Mouse (Mus musculus): ENCODE measurements at regions not wholly inside any gene's neighbourhood (a gene's known extent, or its start where the extent isn't known, plus 50 kb on each side); places are given as distances from the start of the nearest gene placed in this dataset.

DNA sequence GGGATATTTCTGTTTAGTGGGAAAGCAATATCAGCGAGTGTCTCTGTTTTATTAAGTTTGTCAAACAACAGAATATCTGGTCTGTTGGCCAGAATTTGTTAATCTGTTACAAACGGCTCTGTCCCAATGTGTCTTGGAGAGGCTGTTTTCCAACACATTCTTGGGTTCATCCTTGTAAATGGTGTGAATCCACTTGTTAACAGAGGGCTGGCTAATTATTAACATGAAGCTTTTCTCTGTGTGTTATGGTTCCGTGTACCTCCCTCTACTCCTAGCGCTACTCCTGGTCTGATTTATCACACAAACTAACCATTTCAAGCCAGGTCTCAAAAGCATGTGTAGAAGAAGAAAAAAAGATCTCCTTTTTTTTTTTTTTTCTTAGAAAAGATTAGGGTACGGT is 60.4 kb downstream of the Pou3f3 start:
- no peak for ATAC-seq (ENCODE audit: low TSS enrichment)

- no peak for ATAC-seq (ENCODE audit: low TSS enrichment)
These were observed 60.9 kb downstream of the Pou3f3 start for GRCm38 (mm10) chr1:42756497-42756896.

- ATAC-seq (ENCODE audit: low TSS enrichment), result no peak
These were observed 67.9 kb downstream of the Pou3f3 start for GRCm38 (mm10) chr1:42763447-42763846.

DNA sequence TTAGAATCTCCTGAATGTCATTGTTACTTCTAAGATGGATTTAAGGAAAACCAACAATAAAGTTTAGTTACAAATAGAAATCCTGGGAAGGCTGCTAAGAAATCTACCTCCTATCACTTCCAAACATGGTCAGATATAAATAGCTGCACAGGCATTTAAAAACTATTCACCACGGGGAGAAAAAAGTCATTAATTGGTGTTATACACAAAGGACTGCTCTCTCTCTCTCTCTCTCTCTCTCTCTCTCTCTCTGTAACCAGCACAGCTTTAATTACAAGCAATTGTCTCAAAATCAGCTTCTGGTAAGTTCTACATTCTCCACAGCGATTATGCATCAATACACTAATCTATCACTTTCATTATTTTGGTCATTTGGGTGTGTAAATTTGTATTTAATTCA is 68.5 kb downstream of the Pou3f3 start:
- no peak for ATAC-seq (ENCODE audit: low TSS enrichment)

DNA sequence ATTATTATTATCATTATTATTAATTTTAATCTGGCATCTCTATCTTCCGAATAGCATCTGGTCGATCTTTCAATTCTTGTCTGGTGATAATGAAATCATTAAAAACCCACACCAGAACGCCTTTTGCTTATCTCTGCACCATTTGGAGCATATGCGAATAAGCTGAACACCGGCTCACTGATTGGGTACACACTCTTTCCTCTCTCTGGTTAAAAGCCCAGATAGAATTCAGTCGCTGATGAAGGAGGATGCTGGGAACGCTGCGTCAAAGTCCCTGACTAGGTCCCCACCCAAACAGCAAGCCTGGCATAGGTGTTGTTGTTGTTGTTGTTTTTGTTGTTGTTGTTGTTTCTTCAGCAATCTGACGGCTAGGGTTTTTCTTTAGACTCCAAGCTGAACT is 74.5 kb downstream of the Pou3f3 start:
- ATAC-seq (ENCODE audit: low TSS enrichment), result no peak

DNA sequence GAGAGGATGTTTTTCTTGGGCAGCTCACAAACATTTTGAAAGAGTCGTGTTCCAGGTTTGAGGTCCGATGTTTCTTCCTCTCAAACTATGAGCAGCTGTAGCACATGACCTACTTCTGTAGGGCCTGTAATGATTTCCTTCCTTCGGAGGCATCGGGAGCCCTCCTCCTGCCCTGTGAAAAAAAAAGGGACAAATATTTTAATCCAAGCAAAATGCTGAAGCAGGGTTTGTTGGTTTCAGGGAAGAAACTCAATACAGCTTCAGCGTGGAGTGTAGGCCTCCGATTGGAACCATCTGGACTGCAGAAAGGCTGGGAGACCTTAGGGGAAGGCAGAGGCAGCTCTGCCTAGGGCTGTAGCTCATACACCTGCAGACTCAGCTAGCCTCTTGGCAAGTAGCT is 76.4 kb downstream of the Pou3f3 start:
- 0 out of 2 replicates have a peak, but pooled peaks have one; percentile 1 for ATAC-seq (ENCODE audit: low TSS enrichment)

DNA sequence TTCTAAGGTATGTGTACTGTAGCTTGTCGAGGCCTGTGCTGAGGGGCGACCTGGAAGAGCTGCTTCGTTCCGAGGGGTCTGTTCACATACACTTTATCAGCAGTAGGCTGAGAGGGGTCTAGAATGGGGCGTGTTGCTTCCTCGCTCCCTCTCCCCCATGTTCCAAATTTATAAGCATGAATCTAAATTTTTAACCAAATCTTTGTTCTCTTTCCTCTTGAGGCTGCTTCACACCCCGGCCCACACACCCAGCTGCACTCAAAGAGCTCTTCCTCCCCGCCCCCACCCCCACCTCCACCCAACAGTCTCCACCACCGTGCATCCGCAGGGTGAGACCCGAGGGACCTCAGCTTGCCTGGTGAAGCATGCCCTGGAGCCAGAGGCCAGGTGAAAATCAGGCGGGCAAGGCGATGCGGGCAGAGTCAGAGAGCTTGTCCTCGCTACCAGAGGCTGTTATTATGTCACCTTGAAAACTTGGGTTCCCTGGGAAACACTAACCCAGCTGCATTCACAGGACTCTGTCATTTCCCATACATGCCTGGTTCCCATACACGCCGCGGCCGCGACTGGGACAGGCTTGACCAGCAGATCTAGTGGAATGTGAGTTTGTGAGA is 77.1 kb upstream of the Mrps9 start:
- ATAC-seq (ENCODE audit: low TSS enrichment), result peak; percentile 76

GRCm38 (mm10) chr1:42774971-42775892 is 75.8 kb upstream of the Mrps9 start:
- ATAC-seq (ENCODE audit: low TSS enrichment), result no peak

DNA sequence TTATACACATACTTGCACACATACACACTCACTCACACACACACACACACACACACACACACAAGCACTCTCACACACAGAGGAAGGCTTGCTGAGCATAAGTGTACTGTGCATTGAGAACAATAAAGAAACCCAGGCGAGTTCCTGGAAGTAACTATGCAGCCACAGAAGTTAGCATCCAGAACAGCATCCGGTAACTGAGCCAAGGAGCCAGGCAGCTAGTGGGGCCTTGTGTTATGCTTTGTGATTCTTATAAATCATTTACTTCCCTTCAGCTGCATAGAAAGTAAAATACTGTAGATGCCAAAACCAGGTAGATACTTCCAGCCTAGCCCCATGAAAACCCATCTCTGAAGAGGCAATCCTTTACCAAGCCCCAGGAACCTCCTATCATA is 75.1 kb upstream of the Mrps9 start:
- no peak for ATAC-seq (ENCODE audit: low TSS enrichment)

- no peak for ATAC-seq (ENCODE audit: low TSS enrichment)
These were observed 73.6 kb upstream of the Mrps9 start for GRCm38 (mm10) chr1:42777416-42777815.

DNA sequence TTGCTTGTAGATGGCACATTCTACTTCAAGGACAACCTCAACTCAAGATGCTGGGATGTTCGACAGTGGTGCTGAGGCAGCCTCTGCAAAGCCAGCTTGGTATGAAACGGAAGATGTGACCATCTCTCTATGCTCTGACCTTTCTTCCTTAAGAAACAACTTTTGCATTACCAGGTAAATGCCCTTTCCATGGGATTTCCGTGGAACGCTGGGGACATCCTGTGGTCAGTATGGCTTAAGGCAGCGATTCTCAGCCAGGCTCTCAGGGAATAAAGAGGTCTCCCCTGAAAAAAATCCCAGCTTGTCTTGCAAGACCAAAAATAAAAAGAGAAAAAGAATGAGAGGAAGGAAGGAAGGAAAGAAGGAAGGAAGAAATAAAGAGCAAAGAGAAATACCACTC is 71.3 kb upstream of the Mrps9 start:
- ATAC-seq (ENCODE audit: low TSS enrichment), result peak; percentile 53; the same call in 1 of the 2 replicates

DNA sequence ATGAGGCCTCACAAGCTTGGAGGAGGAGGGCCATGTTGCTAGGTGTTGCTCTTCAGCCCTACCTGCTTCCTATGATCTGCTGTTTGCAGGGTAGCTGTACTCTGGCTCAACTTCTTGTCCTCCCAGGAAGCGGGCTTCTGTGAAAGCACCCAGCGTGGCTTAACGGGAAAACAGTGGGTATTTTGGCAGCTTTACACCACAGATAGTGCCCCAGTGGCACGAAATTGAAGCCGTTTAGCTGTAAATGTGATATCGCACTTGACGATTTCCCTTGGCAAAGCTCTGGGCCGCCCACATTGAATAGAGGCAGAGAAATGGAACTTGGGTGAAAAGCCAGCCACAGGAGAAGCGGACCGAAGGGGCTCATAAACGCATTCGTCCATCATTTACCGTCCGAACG is 70.8 kb upstream of the Mrps9 start:
- peak; percentile 38 for ATAC-seq (ENCODE audit: low TSS enrichment)

DNA sequence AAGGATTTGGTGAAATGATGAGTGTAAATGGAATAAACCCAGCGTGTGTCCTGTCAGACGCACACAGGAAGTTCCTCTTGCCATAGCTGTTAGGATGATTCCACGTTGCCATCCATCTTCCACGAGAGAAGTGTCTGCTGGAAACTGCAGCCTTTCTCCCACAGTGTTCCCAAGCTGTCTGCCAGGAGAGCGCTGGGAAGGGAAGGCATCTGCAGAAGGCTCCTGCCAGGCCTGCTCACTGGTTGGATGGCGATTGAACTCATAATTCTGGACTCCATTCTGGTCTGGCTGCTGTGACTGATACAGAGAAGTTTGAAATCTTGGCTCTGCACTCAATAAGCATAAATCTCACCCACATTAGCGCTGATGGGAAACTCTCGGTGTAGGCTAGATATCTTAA is 69.5 kb upstream of the Mrps9 start:
- ATAC-seq (ENCODE audit: low TSS enrichment), result peak; percentile 82

GRCm38 (mm10) chr1:42783072-42783672 is 67.9 kb upstream of the Mrps9 start:
- ATAC-seq (ENCODE audit: low TSS enrichment), result no peak

DNA sequence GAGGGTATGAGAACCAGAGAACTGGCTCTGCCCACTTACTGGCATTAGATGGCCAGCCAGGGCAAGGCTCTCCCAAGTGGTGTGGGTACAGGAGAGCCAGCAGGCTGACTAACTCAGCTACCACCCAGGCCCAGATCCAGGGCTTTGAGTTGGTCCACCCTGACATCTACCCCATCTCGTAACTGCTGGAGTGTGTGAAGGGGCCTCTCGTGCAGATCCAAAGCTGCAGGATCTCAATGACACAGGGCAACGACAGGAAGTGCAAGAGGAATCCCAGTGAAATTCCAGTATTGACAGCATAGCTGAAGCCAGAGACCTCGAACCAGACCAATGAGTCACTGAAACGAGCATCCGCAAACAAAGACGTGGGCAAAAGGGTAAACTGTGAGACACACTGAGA is 63.8 kb upstream of the Mrps9 start:
- ATAC-seq (ENCODE audit: low TSS enrichment), result no peak

DNA sequence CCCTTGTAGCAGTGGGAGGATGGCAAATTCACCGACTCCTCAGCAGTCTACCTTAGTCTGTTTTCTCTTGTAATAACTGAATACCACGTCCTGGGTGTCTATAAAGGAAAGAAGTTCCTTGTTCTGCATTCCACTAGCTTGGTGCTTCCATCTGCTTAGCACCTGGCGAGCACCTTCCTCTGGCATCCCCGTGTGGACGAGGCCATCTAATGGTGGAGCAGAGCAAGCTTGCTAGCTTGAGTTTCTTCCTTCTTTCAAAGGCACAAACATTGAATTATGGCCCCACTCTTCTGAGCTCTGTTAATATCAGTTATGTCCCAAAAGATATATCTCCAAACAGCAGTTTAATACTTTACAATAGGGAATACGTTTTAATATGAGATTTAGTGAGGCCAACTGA is 62.6 kb upstream of the Mrps9 start:
- peak; percentile 67 for ATAC-seq (ENCODE audit: low TSS enrichment)

All from frontal cortex, adult (tissue).